Mouse (Mus musculus) neural tube, embryonic 14.5 days (tissue): ENCODE data around the gene Map3k7. TPM values are rescaled to one million over a fixed set of nuclear protein-coding genes. Genes with fewer than 3 reads are reported as not detected.

Source experiments
- ATAC-seq: fragments of 200-750 bp; cut with Nextera tagmentation; 2 replicates; pipeline ENCODE4 v1.8.0; 2017; ENCODE audit warnings: low read depth, mild to moderate bottlenecking, moderate TSS enrichment, moderate library complexity
- H3K27ac ChIP-seq: fragments of 300-500 bp; sonication (generic); 2 replicates; pipeline ENCODE4 v1.5.1; 2014; ENCODE audit warnings: low read depth, mild to moderate bottlenecking, control low read depth, low read length, moderate library complexity, mixed read lengths
- H3K27me3 ChIP-seq: fragments of 300-500 bp; sonication (generic); 2 replicates; pipeline ENCODE4 v1.6.1; 2014; ENCODE audit warnings: low read length; ENCODE audit not compliant: control insufficient read depth, insufficient read depth
- H3K36me3 ChIP-seq: fragments of 300-500 bp; sonication (generic); 2 replicates; pipeline ENCODE4 v1.6.1; 2014; ENCODE audit warnings: low read length, mixed read lengths; ENCODE audit not compliant: control insufficient read depth, insufficient read depth
- H3K4me1 ChIP-seq: fragments of 300-500 bp; sonication (generic); 2 replicates; pipeline ENCODE4 v1.6.1; 2014; ENCODE audit warnings: low read length; ENCODE audit not compliant: control insufficient read depth, insufficient read depth
- H3K4me2 ChIP-seq: fragments of 300-500 bp; sonication (generic); 2 replicates; pipeline ENCODE4 v1.6.1; 2014; ENCODE audit warnings: mild to moderate bottlenecking, low read depth, low read length, control low read depth
- H3K4me3 ChIP-seq: fragments of 300-500 bp; sonication (generic); 2 replicates; pipeline ENCODE4 v1.5.1; 2014; ENCODE audit warnings: low read depth, low read length, control low read depth, mixed read lengths
- H3K9ac ChIP-seq: fragments of 300-500 bp; sonication (generic); replicated peaks from 2 replicates; pipeline ENCODE4 v1.6.1; 2014; ENCODE audit warnings: low read depth, mild to moderate bottlenecking, control low read depth, low read length, mixed read lengths
- H3K9me3 ChIP-seq: fragments of 300-500 bp; sonication (generic); 2 replicates; pipeline ENCODE4 v1.6.1; 2016; ENCODE audit warnings: low read length; ENCODE audit not compliant: control insufficient read depth
- WGBS: fragments of 180-500 bp; shearing (Covaris S2); extraction: QIAGEN DNeasy Blood & Tissue Kit; methylation state at CpG from one replicate; pipeline ENCODE4 v1.1.7; 2014; 5-methylcytosine and 5-hydroxymethylcytosine counted together
- polyA plus RNA-seq: library from polyadenylated mRNA; unstranded; fragments of >200 nt; fragmentation: Nextera tagmentation; extraction: Ambion mirVana; gene quantifications from 2 replicates; pipeline ENCODE4 v1.2.1, GENCODE M21; 2014

The Map3k7 gene
- polyA plus RNA-seq, 1 experiment from 2014 or later = 33.7 TPM

DNA sequence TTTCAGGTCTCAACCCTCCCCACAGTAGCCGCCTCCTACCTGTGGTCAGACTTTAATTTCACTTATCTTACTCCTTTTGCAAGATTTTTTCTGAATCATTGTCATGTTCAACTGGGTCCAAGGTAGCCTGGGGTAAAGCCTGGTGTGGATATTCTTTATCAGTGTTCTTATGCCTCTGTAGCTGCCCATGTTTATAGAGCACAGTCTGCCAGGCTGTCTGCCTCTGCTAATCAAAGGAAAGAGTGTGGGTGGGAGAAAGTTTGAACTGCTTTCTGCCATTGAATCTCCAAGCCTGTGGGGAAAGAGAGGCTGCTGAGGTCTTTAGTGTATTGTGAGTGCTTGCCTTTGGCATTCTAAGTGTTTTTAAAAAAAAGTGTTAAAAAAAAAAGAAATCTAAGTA lies 7.5 kb downstream of the Map3k7 start:
- Histone ChIP-seq H3K9ac (no peak overlapping the region), H3K4me3 (no peak overlapping the region), H3K9me3 (no peaks in the 10 kb centered on the region), H3K36me3 (no peaks in the 10 kb centered on the region), H3K27ac (no peak overlapping the region), H3K27me3 (no peaks in the 10 kb centered on the region), H3K4me2 (no peak overlapping the region), H3K4me1 (no peaks in the 10 kb centered on the region)
- 89% methylated on average over 1 of the region's 1 CpGs for WGBS
- ATAC-seq = no peak

DNA sequence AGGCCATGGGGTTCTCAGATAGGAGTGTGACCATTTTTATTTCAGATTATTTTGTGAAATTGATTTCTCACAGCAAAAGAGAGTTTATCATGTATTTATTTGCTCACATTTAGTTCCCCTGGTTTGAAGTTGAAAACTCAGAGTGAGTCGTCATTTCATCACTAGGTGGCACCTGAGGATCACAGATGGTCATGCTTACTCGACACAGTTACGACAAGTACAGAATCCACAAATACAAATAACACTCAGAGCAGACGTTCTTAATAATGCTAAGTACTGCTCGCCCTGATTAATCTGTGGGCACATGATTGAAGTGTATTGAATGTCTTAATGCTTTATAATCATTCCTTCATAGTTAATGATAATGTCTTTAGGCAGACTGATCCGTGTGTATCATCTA lies 8.3 kb downstream of the Map3k7 start:
- no peak overlapping the region for H3K4me3 ChIP-seq
- H3K27ac ChIP-seq = no peak overlapping the region
- no peaks in the 10 kb centered on the region; the same call in 1 of the 2 replicates for H3K36me3 ChIP-seq
- ATAC-seq = no peak
- WGBS = 63% methylated on average over 6 of the region's 6 CpGs
- H3K27me3 ChIP-seq = no peaks in the 10 kb centered on the region
- H3K4me2 ChIP-seq = no peak overlapping the region
- H3K9me3 ChIP-seq = no peaks in the 10 kb centered on the region
- no peak overlapping the region for H3K9ac ChIP-seq
- no peaks in the 10 kb centered on the region for H3K4me1 ChIP-seq

DNA sequence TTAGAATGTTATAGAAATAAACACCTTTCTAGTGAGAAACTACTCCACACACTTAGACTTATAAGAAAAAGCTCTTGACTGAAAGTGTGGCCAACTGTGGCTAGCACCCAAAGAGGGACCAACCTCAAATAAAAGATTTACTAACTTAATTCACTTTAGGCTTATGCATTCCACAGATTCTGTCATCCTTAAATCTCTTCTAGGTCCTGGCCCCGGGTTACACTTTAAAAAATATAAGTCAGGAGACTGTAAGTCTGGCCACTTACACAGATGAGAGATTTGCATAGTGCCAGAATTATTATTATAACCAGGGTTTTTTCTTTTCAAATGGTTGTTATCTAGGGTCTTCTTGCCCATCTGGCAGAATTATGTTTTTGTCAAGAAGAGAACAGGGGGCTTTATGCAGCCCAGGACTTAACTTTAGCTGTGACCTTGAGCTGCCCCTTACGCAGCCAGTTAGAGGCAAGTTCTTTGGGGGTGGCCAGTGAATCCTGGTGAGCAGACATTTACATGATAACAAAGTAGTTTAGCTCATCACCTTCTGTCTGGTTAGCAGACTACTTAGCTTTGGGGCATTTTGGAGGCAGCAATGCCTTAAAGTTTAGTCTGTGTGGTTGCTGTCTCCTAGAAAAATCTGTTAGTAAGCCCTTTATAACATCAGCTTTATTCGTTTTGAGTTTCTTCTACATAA lies 11.5 kb downstream of the Map3k7 start:
- Histone ChIP-seq H3K27ac (no peak overlapping the region), H3K36me3 (peaks cover 3% of the 10 kb centered on the region; the same call in 1 of the 2 replicates), H3K27me3 (no peaks in the 10 kb centered on the region), H3K4me1 (no peaks in the 10 kb centered on the region), H3K9ac (no peak overlapping the region), H3K9me3 (no peaks in the 10 kb centered on the region), H3K4me2 (no peak overlapping the region), H3K4me3 (no peak overlapping the region)
- no peak for ATAC-seq
- WGBS = 67% methylated on average over 3 of the region's 3 CpGs

DNA sequence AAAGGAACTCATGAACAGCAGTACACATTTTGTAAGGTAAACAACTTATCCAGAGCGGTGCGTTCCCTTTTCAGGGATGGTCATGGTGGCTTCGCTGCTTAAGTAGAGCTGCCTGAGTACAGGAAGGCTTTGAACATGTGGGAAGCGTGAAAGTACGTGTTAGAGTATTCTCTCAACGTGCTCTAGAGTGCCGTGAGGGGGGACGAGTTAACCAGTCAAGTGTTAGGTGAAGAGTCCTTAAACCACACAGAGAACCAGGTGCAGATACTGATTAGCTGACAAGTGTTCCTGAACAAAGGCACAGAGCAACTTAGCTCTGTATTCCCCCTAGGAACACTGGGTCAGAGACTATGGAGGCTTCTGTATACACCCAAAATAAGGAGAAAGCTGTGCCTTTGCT lies 18.0 kb downstream of the Map3k7 start:
- no peak overlapping the region for H3K4me3 ChIP-seq
- H3K27ac ChIP-seq = no peak overlapping the region
- peaks cover 18% of the 10 kb centered on the region for H3K36me3 ChIP-seq
- H3K9ac ChIP-seq = no peak overlapping the region
- H3K4me1 ChIP-seq = no peaks in the 10 kb centered on the region
- 97% methylated on average over 8 of the region's 8 CpGs for WGBS
- no peaks in the 10 kb centered on the region for H3K9me3 ChIP-seq
- no peak overlapping the region for H3K4me2 ChIP-seq
- no peak for ATAC-seq
- no peaks in the 10 kb centered on the region for H3K27me3 ChIP-seq

DNA sequence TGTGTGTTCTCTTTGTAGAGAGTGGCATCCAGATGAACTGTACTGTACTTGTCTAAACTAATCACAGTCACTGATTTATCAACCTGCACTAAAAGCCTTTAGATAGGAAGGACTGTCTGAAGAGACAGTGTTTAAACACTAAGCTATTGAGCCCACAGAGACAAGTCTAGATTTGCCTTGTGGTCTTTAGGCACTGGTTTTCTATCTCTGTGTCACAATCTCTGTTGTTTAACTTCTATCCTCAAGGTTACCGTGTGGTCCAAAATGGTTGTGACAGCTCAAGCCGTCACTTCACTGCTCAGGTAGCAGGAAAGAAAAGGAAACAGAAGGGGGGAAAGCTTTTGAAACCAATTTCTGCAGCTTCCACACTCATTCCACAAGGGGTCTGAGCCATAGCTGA lies 29.5 kb downstream of the Map3k7 start:
- Histone ChIP-seq H3K4me3 (no peak overlapping the region), H3K9me3 (no peaks in the 10 kb centered on the region), H3K36me3 (peaks cover 32% of the 10 kb centered on the region), H3K27ac (no peak overlapping the region), H3K9ac (no peak overlapping the region), H3K4me1 (no peaks in the 10 kb centered on the region), H3K27me3 (no peaks in the 10 kb centered on the region), H3K4me2 (no peak overlapping the region)
- no peak for ATAC-seq
- 93% methylated on average over 2 of the region's 2 CpGs for WGBS

DNA sequence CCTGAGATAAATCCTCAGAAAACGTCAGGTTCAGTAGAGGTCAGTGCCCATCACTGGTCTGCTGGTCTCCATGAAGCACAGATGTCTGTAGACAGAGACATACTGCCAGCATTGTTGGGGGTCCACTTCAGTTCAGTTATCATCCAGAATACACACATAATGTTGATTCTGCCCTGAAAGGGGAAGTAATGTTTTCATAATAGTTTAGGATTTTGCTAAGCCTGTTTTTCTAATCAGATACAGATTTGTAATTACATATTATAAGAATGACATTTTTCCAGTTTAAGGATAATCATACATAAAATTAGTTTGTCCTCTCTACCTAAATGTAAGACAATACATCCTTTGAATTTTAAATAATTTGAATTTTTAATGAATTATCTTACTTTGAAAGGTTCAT lies 30.0 kb downstream of the Map3k7 start:
- Histone ChIP-seq H3K9ac (no peak overlapping the region), H3K4me1 (no peaks in the 10 kb centered on the region), H3K36me3 (peaks cover 32% of the 10 kb centered on the region), H3K27me3 (no peaks in the 10 kb centered on the region), H3K4me3 (no peak overlapping the region), H3K27ac (no peak overlapping the region), H3K4me2 (no peak overlapping the region), H3K9me3 (no peaks in the 10 kb centered on the region)
- no peak for ATAC-seq
- WGBS = 69% methylated on average over 1 of the region's 1 CpGs

DNA sequence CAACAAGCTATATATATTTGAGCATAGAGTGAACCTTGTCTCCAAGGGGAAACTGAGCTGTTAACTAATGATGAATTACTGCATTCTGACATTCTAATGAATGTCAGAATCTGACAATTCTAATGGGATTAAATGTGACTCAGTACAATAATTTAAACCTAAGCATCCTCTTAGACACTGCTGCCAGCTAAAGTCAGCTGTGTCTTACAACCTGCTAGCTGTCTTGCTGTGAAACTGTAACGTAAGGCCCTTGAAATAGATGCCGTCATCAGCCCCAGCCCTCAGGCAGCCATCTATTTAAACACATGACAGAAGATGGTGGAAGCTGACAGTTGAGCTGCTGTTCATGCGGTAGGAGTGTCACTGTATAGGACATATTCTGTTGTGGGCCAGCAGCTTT lies 37.6 kb downstream of the Map3k7 start:
- no peak overlapping the region for H3K4me2 ChIP-seq
- H3K9ac ChIP-seq = no peak overlapping the region
- no peak overlapping the region for H3K27ac ChIP-seq
- no peaks in the 10 kb centered on the region for H3K9me3 ChIP-seq
- no peaks in the 10 kb centered on the region for H3K27me3 ChIP-seq
- no peak for ATAC-seq
- H3K4me3 ChIP-seq = no peak overlapping the region
- 45% methylated on average over 3 of the region's 3 CpGs for WGBS
- peaks cover 16% of the 10 kb centered on the region for H3K36me3 ChIP-seq
- 0 out of 2 replicates have a peak, but pooled peaks cover 2% of the 10 kb centered on the region for H3K4me1 ChIP-seq

DNA sequence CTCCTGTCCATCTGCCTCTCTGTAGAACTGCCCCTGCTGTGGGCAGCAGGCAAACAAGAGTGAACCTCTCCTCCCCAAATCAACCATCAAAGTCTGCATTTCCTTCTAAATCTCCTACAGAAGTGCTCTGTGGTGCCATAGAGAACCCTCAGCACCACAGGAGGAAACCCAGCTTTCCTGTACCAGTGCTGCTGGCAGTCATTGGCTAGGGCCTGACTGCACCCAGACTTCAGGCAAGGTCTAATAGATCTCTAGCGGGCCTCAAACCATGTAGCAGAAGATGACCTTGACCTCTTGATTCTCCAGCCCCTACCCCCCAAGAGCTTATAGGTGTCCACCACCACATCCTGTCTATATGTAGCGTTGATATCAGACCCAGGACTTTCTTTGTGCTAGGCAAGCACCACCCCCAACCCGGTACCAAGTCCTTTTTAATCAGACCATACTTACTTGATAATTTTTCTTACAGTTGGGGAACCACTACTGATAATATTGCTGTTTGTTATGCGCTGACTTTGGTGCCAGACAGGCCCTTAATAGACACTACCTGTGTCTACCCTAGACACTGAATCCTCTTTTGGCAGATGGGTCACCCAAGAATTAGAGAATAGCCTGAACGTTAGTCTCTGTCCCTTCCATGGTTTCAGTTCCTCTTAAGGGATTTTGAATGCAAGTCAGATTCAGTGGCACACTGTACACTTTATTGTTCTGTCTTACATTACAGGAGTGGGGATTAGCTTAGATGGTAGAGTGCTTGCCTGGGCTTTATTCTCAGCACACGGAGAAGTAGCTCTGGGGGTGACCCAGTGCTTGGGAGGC lies 41.1 kb downstream of the Map3k7 start:
- Histone ChIP-seq H3K4me3 (no peak overlapping the region), H3K9me3 (no peaks in the 10 kb centered on the region), H3K4me1 (0 out of 2 replicates have a peak, but pooled peaks cover 2% of the 10 kb centered on the region), H3K36me3 (peaks cover 20% of the 10 kb centered on the region), H3K27ac (no peak overlapping the region), H3K4me2 (no peak overlapping the region), H3K9ac (no peak overlapping the region), H3K27me3 (no peaks in the 10 kb centered on the region)
- ATAC-seq = no peak
- WGBS = 99% methylated on average over 6 of the region's 6 CpGs

DNA sequence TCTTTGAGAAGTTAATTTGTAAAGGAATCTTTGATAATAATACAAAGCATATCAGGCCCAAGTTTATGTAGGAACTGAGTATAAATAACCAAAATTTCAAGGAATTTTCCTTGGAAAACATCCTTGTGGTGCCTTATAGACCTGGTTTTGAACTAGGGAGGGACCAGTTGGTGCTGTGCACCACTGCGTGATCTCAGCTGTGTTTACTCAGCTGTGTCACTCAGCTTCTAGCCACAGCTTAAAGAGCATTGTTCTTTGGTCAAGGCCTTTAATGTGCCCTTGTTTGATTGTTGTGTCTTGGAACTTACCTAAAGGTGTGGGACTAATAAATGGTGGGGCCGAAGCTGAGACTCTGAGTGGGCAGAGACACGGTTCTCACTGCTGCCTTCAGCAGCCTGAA lies 43.3 kb downstream of the Map3k7 start:
- Histone ChIP-seq H3K4me1 (no peaks in the 10 kb centered on the region), H3K4me2 (no peak overlapping the region), H3K9ac (no peak overlapping the region), H3K9me3 (no peaks in the 10 kb centered on the region), H3K4me3 (no peak overlapping the region), H3K27me3 (no peaks in the 10 kb centered on the region), H3K36me3 (peaks cover 26% of the 10 kb centered on the region), H3K27ac (no peak overlapping the region)
- no peak for ATAC-seq
- 66% methylated on average over 3 of the region's 3 CpGs for WGBS
